Mouse (Mus musculus): ENCODE data around the gene Itih5. TPM values are rescaled to one million over a fixed set of nuclear protein-coding genes. Genes with fewer than 3 reads are reported as not detected.

Itih5 gene
- polyA plus RNA-seq, 1 experiment from 2014 or later: 3.7 TPM

DNA sequence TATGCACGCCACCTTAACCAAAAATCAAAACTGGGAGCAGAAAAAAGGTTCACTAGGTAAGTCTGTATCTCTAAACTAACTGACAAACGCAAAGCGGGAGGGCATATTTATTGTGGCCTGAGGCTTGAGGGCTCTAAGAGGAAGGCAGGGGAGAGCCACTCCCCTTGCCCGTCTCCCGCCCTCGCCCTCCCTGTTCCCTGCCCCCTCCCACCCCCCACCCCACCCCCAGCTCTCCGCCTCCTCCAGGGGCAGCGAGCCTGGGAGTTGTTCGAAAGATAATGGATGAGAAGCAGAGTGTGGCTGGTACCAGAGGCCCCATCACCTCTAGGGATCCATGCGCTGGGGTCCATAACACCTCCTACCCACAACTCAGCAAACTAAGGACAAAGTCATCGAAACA, 142.5 kb downstream of the Itih5 start:
- Histone ChIP-seq H3K4me3 (ENCODE audit: low read depth, low read length) (no peak overlapping the region), H3K27me3 (ENCODE audit: control insufficient read depth, insufficient read depth, low read length) (no peaks in the 10 kb centered on the region), H3K9ac (ENCODE audit: low read length) (no peak overlapping the region), H3K4me1 (replicated peaks; ENCODE audit: control insufficient read depth, insufficient read depth, low read length) (0 out of 2 replicates have a peak, but pooled peaks cover 2% of the 10 kb centered on the region), H3K36me3 (ENCODE audit: control insufficient read depth, insufficient read depth, low read length) (no peaks in the 10 kb centered on the region), H3K27ac (ENCODE audit: low read depth, low read length) (no peak overlapping the region), H3K4me2 (ENCODE audit: low read depth, low read length, severe bottlenecking) (0 out of 2 replicates have a peak overlapping the region, but pooled peaks have one; percentile 15), H3K9me3 (ENCODE audit: control insufficient read depth, low read length) (no peaks in the 10 kb centered on the region)
- DNase-seq (ENCODE audit: low spot score) (peak; percentile 60), ATAC-seq (replicated peaks; ENCODE audit: low FRiP score) (no peak)
- 7% methylated on average over 11 of the region's 11 CpGs for WGBS

DNA sequence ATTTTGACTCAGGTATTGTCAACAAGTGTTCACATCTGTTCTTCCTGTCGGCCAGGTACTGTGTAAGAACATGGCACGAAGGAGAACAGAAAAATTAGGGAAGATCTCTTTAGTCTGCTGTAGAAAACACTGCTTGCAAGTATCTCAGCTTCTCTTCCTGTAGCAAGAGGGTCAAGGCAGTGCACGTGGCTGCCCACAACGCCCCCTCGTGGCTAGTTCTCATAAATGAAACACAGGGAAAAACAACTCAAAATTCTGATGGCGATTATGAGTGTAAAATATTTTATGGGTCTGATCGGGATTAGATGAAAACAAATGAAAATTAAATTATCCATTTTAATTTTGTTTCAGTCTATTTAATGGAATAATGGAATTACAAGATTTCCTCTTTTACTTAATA, 146.9 kb downstream of the Itih5 start:
- Histone ChIP-seq H3K27ac (ENCODE audit: low read depth, low read length) (no peak overlapping the region), H3K27me3 (ENCODE audit: control insufficient read depth, insufficient read depth, low read length) (no peaks in the 10 kb centered on the region), H3K4me3 (ENCODE audit: low read depth, low read length) (no peak overlapping the region), H3K9ac (ENCODE audit: low read length) (no peak overlapping the region), H3K36me3 (ENCODE audit: control insufficient read depth, insufficient read depth, low read length) (no peaks in the 10 kb centered on the region), H3K4me1 (replicated peaks; ENCODE audit: control insufficient read depth, insufficient read depth, low read length) (0 out of 2 replicates have a peak, but pooled peaks cover 2% of the 10 kb centered on the region), H3K9me3 (ENCODE audit: control insufficient read depth, low read length) (no peaks in the 10 kb centered on the region), H3K4me2 (ENCODE audit: low read depth, low read length, severe bottlenecking) (no peak overlapping the region)
- DNase-seq (ENCODE audit: low spot score) (no peak), ATAC-seq (replicated peaks; ENCODE audit: low FRiP score) (no peak)
- 57% methylated on average over 7 of the region's 7 CpGs for WGBS

DNA sequence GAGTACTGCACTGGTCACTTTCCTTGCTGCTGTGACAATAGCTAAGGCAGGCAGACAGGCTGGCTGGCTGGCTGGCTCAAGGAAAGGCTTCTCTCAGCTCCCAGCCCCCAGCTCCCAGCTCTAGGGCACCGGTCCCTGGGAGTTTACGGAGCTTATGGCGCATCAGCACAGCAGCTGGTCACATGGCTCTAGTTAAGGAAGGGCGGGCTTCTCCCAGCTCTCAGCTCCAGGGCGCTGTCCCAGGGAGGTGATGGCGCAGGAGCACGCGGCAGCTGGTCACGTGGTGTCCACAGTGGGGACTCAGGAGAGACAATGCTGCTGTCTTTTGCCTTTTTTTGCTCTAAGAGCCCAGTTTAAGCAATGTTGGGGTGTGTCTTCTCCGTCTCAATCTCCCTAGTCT, 147.4 kb downstream of the Itih5 start:
- peak; percentile 85 for ATAC-seq (replicated peaks; ENCODE audit: low FRiP score)
- WGBS: 33% methylated on average over 10 of the region's 10 CpGs
- 0 out of 2 replicates have a peak, but pooled peaks cover 2% of the 10 kb centered on the region for H3K4me1 ChIP-seq (replicated peaks; ENCODE audit: control insufficient read depth, insufficient read depth, low read length)
- H3K27ac ChIP-seq (ENCODE audit: low read depth, low read length): no peak overlapping the region
- H3K27me3 ChIP-seq (ENCODE audit: control insufficient read depth, insufficient read depth, low read length): no peaks in the 10 kb centered on the region
- DNase-seq (ENCODE audit: low spot score): peak; percentile 64
- peak overlapping the region; percentile 32 for H3K9ac ChIP-seq (ENCODE audit: low read length)
- no peaks in the 10 kb centered on the region for H3K9me3 ChIP-seq (ENCODE audit: control insufficient read depth, low read length)
- peak overlapping the region; percentile 34; the same call in 1 of the 2 replicates for H3K4me2 ChIP-seq (ENCODE audit: low read depth, low read length, severe bottlenecking)
- no peak overlapping the region for H3K4me3 ChIP-seq (ENCODE audit: low read depth, low read length)
- no peaks in the 10 kb centered on the region for H3K36me3 ChIP-seq (ENCODE audit: control insufficient read depth, insufficient read depth, low read length)

DNA sequence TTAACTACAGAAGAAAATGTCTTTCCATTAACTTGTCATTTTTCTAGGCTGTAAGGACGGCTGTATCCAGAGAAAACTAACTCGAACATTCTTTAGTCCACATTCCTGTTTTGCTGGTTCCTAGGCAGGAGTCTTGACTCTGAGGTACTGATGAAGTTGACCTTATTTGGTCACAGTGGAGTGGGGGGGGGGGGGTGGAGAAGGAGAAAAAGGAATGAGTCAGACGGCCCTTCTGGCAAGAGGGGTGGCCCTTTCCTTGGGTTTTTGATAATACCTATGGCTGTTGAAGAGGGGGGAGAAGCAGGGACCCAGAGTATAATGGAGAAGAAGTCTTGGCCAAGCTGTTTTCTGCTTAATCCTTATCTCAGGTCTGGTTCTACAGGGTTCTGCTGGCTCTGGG, 148.0 kb downstream of the Itih5 start:
- no peak overlapping the region for H3K4me2 ChIP-seq (ENCODE audit: low read depth, low read length, severe bottlenecking)
- H3K9me3 ChIP-seq (ENCODE audit: control insufficient read depth, low read length): no peaks in the 10 kb centered on the region
- DNase-seq (ENCODE audit: low spot score): no peak
- H3K9ac ChIP-seq (ENCODE audit: low read length): no peak overlapping the region
- no peak for ATAC-seq (replicated peaks; ENCODE audit: low FRiP score)
- no peaks in the 10 kb centered on the region for H3K4me1 ChIP-seq (replicated peaks; ENCODE audit: control insufficient read depth, insufficient read depth, low read length)
- H3K36me3 ChIP-seq (ENCODE audit: control insufficient read depth, insufficient read depth, low read length): no peaks in the 10 kb centered on the region
- H3K4me3 ChIP-seq (ENCODE audit: low read depth, low read length): no peak overlapping the region
- no peaks in the 10 kb centered on the region for H3K27me3 ChIP-seq (ENCODE audit: control insufficient read depth, insufficient read depth, low read length)
- 61% methylated on average over 3 of the region's 3 CpGs for WGBS
- H3K27ac ChIP-seq (ENCODE audit: low read depth, low read length): no peak overlapping the region

DNA sequence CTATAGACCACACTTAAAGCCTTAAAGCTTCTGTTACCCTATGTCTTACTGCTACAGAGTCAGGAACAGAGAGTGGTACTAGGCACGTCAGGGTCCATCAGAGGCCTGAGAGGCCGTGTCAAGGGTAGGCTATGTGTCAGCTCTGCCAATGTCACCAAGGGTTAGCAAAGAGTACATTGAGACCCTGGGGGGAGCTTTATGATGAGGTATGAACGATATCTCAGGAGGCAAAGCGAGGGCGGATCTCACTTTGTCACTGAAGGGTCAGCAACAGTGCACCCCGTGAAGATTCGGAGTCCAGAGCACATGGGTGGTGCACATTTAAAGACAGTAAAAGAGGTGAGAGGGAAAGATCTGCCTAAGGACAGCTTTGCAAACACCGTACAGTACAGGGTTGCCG, 148.6 kb downstream of the Itih5 start:
- H3K27me3 ChIP-seq (ENCODE audit: control insufficient read depth, insufficient read depth, low read length): no peaks in the 10 kb centered on the region
- no peaks in the 10 kb centered on the region for H3K4me1 ChIP-seq (replicated peaks; ENCODE audit: control insufficient read depth, insufficient read depth, low read length)
- ATAC-seq (replicated peaks; ENCODE audit: low FRiP score): no peak
- H3K9ac ChIP-seq (ENCODE audit: low read length): no peak overlapping the region
- no peak overlapping the region for H3K4me3 ChIP-seq (ENCODE audit: low read depth, low read length)
- no peaks in the 10 kb centered on the region for H3K9me3 ChIP-seq (ENCODE audit: control insufficient read depth, low read length)
- H3K27ac ChIP-seq (ENCODE audit: low read depth, low read length): no peak overlapping the region
- H3K36me3 ChIP-seq (ENCODE audit: control insufficient read depth, insufficient read depth, low read length): no peaks in the 10 kb centered on the region
- no peak overlapping the region for H3K4me2 ChIP-seq (ENCODE audit: low read depth, low read length, severe bottlenecking)
- no peak for DNase-seq (ENCODE audit: low spot score)
- 95% methylated on average over 9 of the region's 9 CpGs for WGBS

DNA sequence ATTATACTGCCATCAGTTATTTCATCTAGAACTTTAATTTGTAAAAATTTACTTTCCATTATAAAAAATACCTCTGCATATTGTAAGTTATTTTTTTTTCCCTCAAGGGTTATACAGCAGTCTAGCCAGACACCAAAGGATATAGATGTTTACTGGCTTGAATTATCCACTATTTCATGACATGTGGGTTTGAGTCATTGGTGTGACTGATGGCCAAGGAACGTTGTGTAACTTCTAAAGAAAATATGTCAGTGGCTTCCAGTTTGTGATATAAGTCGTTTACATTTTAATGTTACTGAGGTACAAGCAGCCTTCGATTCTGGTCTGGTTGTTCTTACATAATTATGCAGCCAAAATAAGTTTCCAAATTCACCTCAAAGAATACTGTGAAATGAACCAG, 151.5 kb downstream of the Itih5 start:
- Histone ChIP-seq H3K9me3 (ENCODE audit: control insufficient read depth, low read length) (no peaks in the 10 kb centered on the region), H3K36me3 (ENCODE audit: control insufficient read depth, insufficient read depth, low read length) (no peaks in the 10 kb centered on the region), H3K4me1 (replicated peaks; ENCODE audit: control insufficient read depth, insufficient read depth, low read length) (no peaks in the 10 kb centered on the region), H3K27ac (ENCODE audit: low read depth, low read length) (no peak overlapping the region), H3K27me3 (ENCODE audit: control insufficient read depth, insufficient read depth, low read length) (no peaks in the 10 kb centered on the region), H3K9ac (ENCODE audit: low read length) (no peak overlapping the region), H3K4me2 (ENCODE audit: low read depth, low read length, severe bottlenecking) (no peak overlapping the region), H3K4me3 (ENCODE audit: low read depth, low read length) (no peak overlapping the region)
- DNase-seq (ENCODE audit: low spot score) (no peak), ATAC-seq (replicated peaks; ENCODE audit: low FRiP score) (no peak)
- 80% methylated on average over 3 of the region's 3 CpGs for WGBS

Other genes with a start within 250 kb of the Itih5 start
- 18.8 and 19.4 TPM in 2 replicates for gene Taf3, start 105.0 kb upstream of the Itih5 start, polyA plus RNA-seq (2014; fragmentation: Nextera tagmentation; extraction: Ambion mirVana)
- gene Atp5c1, start 73.1 kb upstream of the Itih5 start, polyA plus RNA-seq (2014; fragmentation: Nextera tagmentation; extraction: Ambion mirVana): 474 and 504 TPM in 2 replicates
- 40.2 and 40.4 TPM in 2 replicates for gene Kin, start 73.0 kb upstream of the Itih5 start, polyA plus RNA-seq (2014; fragmentation: Nextera tagmentation; extraction: Ambion mirVana)
- 0.12 and 0.16 TPM in 2 replicates for gene Itih2, start 22.2 kb upstream of the Itih5 start, polyA plus RNA-seq (2014; fragmentation: Nextera tagmentation; extraction: Ambion mirVana)
- gene Sfmbt2, start 216.9 kb downstream of the Itih5 start, polyA plus RNA-seq (2014; fragmentation: Nextera tagmentation; extraction: Ambion mirVana): 1.3 and 1.8 TPM in 2 replicates